Mouse (Mus musculus) midbrain, embryonic 14.5 days (tissue): ENCODE results near the gene Gm5724. TPM values are rescaled to one million over a fixed set of nuclear protein-coding genes. Genes with fewer than 3 reads are reported as not detected.

Experiments used
- ATAC-seq: fragments of 200-750 bp; cut with Nextera tagmentation; 2 replicates; pipeline ENCODE4 v1.8.0; 2017; ENCODE audit warnings: moderate number of reproducible peaks, moderate library complexity; ENCODE audit not compliant: low FRiP score, low TSS enrichment
- DNase-seq: peaks from one replicate; pipeline ENCODE4 v3.0.0-alpha.2; 2015
- H3K27ac ChIP-seq: fragments of 300-500 bp; sonication (generic); replicated peaks from 2 replicates; pipeline ENCODE4 v1.5.1; 2014; ENCODE audit warnings: mild to moderate bottlenecking, low read depth, low read length, moderate library complexity
- H3K27me3 ChIP-seq: fragments of 300-500 bp; sonication (generic); 2 replicates; pipeline ENCODE4 v1.6.1; 2014; ENCODE audit warnings: low read length, control low read depth, mixed read lengths; ENCODE audit not compliant: control insufficient read depth, insufficient read depth
- H3K36me3 ChIP-seq: fragments of 300-500 bp; sonication (generic); 2 replicates; pipeline ENCODE4 v1.6.1; 2014; ENCODE audit warnings: low read length, control low read depth; ENCODE audit not compliant: control insufficient read depth, insufficient read depth
- H3K4me1 ChIP-seq: fragments of 300-500 bp; sonication (generic); 2 replicates; pipeline ENCODE4 v1.6.1; 2014; ENCODE audit warnings: mild to moderate bottlenecking, antibody characterized with exemption, low read length, control low read depth; ENCODE audit not compliant: control insufficient read depth, insufficient read depth
- H3K4me2 ChIP-seq: fragments of 300-500 bp; sonication (generic); 2 replicates; pipeline ENCODE4 v1.6.1; 2014; ENCODE audit warnings: mild to moderate bottlenecking, low read length, moderate library complexity
- H3K4me3 ChIP-seq: fragments of 300-500 bp; sonication (generic); replicated peaks from 2 replicates; pipeline ENCODE4 v1.5.1; 2014; ENCODE audit warnings: low read depth, low read length
- H3K9ac ChIP-seq: fragments of 300-500 bp; sonication (generic); replicated peaks from 2 replicates; pipeline ENCODE4 v1.6.1; 2014; ENCODE audit warnings: mild to moderate bottlenecking, low read length, moderate library complexity
- H3K9me3 ChIP-seq: fragments of 300-500 bp; sonication (generic); 2 replicates; pipeline ENCODE4 v1.6.1; 2016; ENCODE audit warnings: low read length, control low read depth, mixed read lengths; ENCODE audit not compliant: control insufficient read depth
- WGBS: fragments of 180-500 bp; shearing (Covaris S2); extraction: QIAGEN DNeasy Blood & Tissue Kit; methylation state at CpG from one replicate; pipeline ENCODE4 v1.1.7; 2014; 5-methylcytosine and 5-hydroxymethylcytosine counted together
- polyA plus RNA-seq: library from polyadenylated mRNA; unstranded; fragments of >200 nt; fragmentation: Nextera tagmentation; extraction: Ambion mirVana; gene quantifications from 2 replicates; pipeline ENCODE4 v1.2.1, GENCODE M21; 2014

Gm5724 gene
- polyA plus RNA-seq: not detected in 2 replicates

- Histone ChIP-seq H3K9ac (no peak within 1 kb of the TSS), H3K4me2 (no peak within 1 kb of the TSS), H3K27ac (no peak within 1 kb of the TSS), H3K4me1 (no peaks in the 10 kb centered on the region), H3K27me3 (no peaks in the 10 kb centered on the region), H3K36me3 (no peaks in the 10 kb centered on the region), H3K9me3 (no peaks in the 10 kb centered on the region), H3K4me3 (no peak within 1 kb of the TSS)
- ATAC-seq: no peak
- DNase-seq: no peak
- WGBS: 88% methylated on average over 3 of the region's 3 CpGs
Measured at GRCm38 (mm10) chr6:141773710-141774109, at the start of gene Gm5724. Gene Gm5724, minus strand, starts transcription at chr6:141773810.

DNA sequence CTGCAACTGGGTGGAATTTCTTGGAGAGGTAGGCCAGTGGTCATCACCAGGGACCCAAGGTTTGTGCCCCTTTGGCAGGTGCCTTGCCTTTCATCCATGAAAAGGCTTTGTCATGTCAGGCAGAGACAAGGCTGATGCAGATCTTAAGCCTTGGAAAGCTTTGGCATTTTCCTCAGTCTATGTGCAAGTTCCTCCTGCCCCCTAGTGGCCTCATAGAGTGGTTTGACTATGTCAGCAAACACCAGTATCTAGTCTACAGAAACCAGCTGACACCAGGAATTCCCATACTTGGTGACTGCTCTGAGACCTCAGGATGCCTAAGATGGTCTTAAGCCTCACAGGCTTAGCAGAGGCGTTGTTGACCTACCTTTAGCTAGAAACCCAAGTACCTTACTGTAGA is 24.2 kb upstream of the Gm5724 start:
- Histone ChIP-seq H3K4me3 (no peak overlapping the region), H3K27ac (no peak overlapping the region), H3K9ac (no peak overlapping the region), H3K36me3 (no peaks in the 10 kb centered on the region), H3K4me1 (no peaks in the 10 kb centered on the region), H3K9me3 (no peaks in the 10 kb centered on the region), H3K27me3 (no peaks in the 10 kb centered on the region), H3K4me2 (no peak overlapping the region)
- peak; percentile 74 for DNase-seq
- ATAC-seq: peak; percentile 57; the same call in 1 of the 2 replicates
- 27% methylated on average over 1 of the region's 1 CpGs for WGBS

- Histone ChIP-seq H3K27me3 (no peaks in the 10 kb centered on the region), H3K9ac (no peak overlapping the region), H3K4me2 (no peak overlapping the region), H3K9me3 (no peaks in the 10 kb centered on the region), H3K27ac (no peak overlapping the region), H3K36me3 (no peaks in the 10 kb centered on the region), H3K4me1 (no peaks in the 10 kb centered on the region), H3K4me3 (no peak overlapping the region)
- DNase-seq (no peak), ATAC-seq (no peak)
- 85% methylated on average over 2 of the region's 2 CpGs for WGBS
Measured at GRCm38 (mm10) chr6:141774476-141774875, 866 bp upstream of the Gm5724 start.

- DNase-seq (no peak), ATAC-seq (no peak)
- Histone ChIP-seq H3K4me3 (no peak overlapping the region), H3K27me3 (no peaks in the 10 kb centered on the region), H3K4me1 (no peaks in the 10 kb centered on the region), H3K9ac (no peak overlapping the region), H3K9me3 (no peaks in the 10 kb centered on the region), H3K36me3 (no peaks in the 10 kb centered on the region), H3K27ac (no peak overlapping the region), H3K4me2 (no peak overlapping the region)
Measured at GRCm38 (mm10) chr6:141691246-141691645, 82.4 kb downstream of the Gm5724 start.

DNA sequence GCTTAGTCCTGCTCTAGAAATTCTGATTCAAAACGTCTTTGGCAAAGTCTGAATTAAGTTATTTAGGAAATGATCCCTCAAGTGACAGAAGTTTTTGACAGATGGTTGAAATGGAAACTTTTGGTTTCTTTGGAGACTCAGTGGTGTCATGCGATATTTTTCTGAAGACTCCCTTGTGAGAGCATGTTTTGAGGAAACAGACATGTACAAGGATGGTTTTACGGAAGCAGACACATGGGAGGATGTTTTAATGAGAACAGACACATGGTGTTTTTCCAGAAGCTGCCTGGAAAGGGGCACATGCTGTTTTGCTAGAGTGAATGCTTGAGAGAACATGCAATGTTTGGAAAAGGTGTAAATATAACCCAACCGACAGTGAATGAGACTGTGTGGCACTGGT is 86.6 kb downstream of the Gm5724 start:
- H3K4me2 ChIP-seq: no peak overlapping the region
- WGBS: 79% methylated on average over 4 of the region's 4 CpGs
- no peak overlapping the region for H3K9ac ChIP-seq
- H3K36me3 ChIP-seq: no peaks in the 10 kb centered on the region
- no peaks in the 10 kb centered on the region for H3K9me3 ChIP-seq
- no peak for ATAC-seq
- H3K27me3 ChIP-seq: no peaks in the 10 kb centered on the region
- no peak for DNase-seq
- H3K27ac ChIP-seq: no peak overlapping the region
- H3K4me3 ChIP-seq: no peak overlapping the region
- H3K4me1 ChIP-seq: no peaks in the 10 kb centered on the region

Other genes with a start within 250 kb of the Gm5724 start
- gene Slco1c1, start 249.4 kb downstream of the Gm5724 start, polyA plus RNA-seq: 10.5 and 12.3 TPM in 2 replicates
- not detected in 2 replicates for gene Slco1b2, start 144.3 kb downstream of the Gm5724 start, polyA plus RNA-seq
- 0.96 and 1.3 TPM in 2 replicates for gene Slco1a4, start 82.4 kb upstream of the Gm5724 start, polyA plus RNA-seq
- not detected in 2 replicates for gene Slco1a1, start 173.2 kb upstream of the Gm5724 start, polyA plus RNA-seq
- not detected in 2 replicates for gene Gm6614, start 237.6 kb upstream of the Gm5724 start, polyA plus RNA-seq